Mouse (Mus musculus): ENCODE results near the gene Nebl. TPM values are rescaled to one million over a fixed set of nuclear protein-coding genes. Genes with fewer than 3 reads are reported as not detected.

Nebl gene
- polyA plus RNA-seq, 1 experiment from 2014 or later: 0.22 TPM

- no peaks in the 10 kb centered on the region for H3K9me3 ChIP-seq (replicated peaks; ENCODE audit: control insufficient read depth, low read length)
- H3K27ac ChIP-seq (ENCODE audit: low read length): no peak overlapping the region
- no peak overlapping the region for H3K4me2 ChIP-seq (ENCODE audit: low read depth, low read length)
- H3K4me1 ChIP-seq (ENCODE audit: control insufficient read depth, low read depth, low read length): no peaks in the 10 kb centered on the region
- WGBS (ENCODE audit: insufficient replicate concordance): 44% methylated on average over 3 of the region's 3 CpGs
- H3K36me3 ChIP-seq (ENCODE audit: control insufficient read depth, insufficient read depth): no peaks in the 10 kb centered on the region
- no peak for ATAC-seq (ENCODE audit: low read depth)
- H3K4me3 ChIP-seq (ENCODE audit: low read depth, low read length): no peak overlapping the region
- H3K9ac ChIP-seq (ENCODE audit: low read depth, low read length): no peak overlapping the region
- H3K27me3 ChIP-seq (ENCODE audit: control insufficient read depth, insufficient read depth, low read depth, low read length): no peaks in the 10 kb centered on the region
Measured at GRCm38 (mm10) chr2:17610259-17610658, 121.0 kb downstream of the Nebl start.

GRCm38 (mm10) chr2:17603573-17603972, 127.7 kb downstream of the Nebl start:
- ATAC-seq (ENCODE audit: low read depth): no peak
- Histone ChIP-seq H3K4me3 (ENCODE audit: low read depth, low read length) (no peak overlapping the region), H3K36me3 (ENCODE audit: control insufficient read depth, insufficient read depth) (no peaks in the 10 kb centered on the region), H3K9ac (ENCODE audit: low read depth, low read length) (no peak overlapping the region), H3K27ac (ENCODE audit: low read length) (no peak overlapping the region), H3K4me1 (ENCODE audit: control insufficient read depth, low read depth, low read length) (no peaks in the 10 kb centered on the region), H3K9me3 (replicated peaks; ENCODE audit: control insufficient read depth, low read length) (no peaks in the 10 kb centered on the region), H3K4me2 (ENCODE audit: low read depth, low read length) (no peak overlapping the region), H3K27me3 (ENCODE audit: control insufficient read depth, insufficient read depth, low read depth, low read length) (no peaks in the 10 kb centered on the region)
- 49% methylated on average over 4 of the region's 4 CpGs for WGBS (ENCODE audit: insufficient replicate concordance)

- WGBS (ENCODE audit: insufficient replicate concordance): 49% methylated on average over 2 of the region's 2 CpGs
- no peaks in the 10 kb centered on the region for H3K9me3 ChIP-seq (replicated peaks; ENCODE audit: control insufficient read depth, low read length)
- H3K4me1 ChIP-seq (ENCODE audit: control insufficient read depth, low read depth, low read length): no peaks in the 10 kb centered on the region
- no peak overlapping the region for H3K4me2 ChIP-seq (ENCODE audit: low read depth, low read length)
- no peak for ATAC-seq (ENCODE audit: low read depth)
- no peaks in the 10 kb centered on the region for H3K27me3 ChIP-seq (ENCODE audit: control insufficient read depth, insufficient read depth, low read depth, low read length)
- no peak overlapping the region for H3K27ac ChIP-seq (ENCODE audit: low read length)
- H3K9ac ChIP-seq (ENCODE audit: low read depth, low read length): no peak overlapping the region
- no peaks in the 10 kb centered on the region for H3K36me3 ChIP-seq (ENCODE audit: control insufficient read depth, insufficient read depth)
- no peak overlapping the region for H3K4me3 ChIP-seq (ENCODE audit: low read depth, low read length)
Measured at GRCm38 (mm10) chr2:17600652-17601051, 130.6 kb downstream of the Nebl start.

DNA sequence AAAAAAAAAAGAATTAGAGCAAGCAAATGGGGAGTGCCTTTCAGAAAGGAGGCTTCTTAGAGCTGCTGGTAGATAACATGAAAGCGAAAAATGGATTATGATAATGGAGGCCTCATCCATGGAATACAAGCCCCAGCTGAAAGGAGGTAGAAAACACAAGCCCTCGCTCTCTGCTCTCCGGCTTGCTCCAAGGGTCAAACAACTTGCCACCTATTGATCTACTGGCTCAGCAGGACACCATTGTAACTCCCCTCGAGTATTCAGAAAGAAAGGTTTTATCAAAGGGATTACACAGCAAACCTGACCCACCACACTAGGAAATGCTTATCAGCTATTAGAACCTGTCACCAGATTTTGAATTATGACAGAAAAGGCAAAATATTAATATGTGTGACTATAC, 131.4 kb downstream of the Nebl start:
- Histone ChIP-seq H3K4me2 (ENCODE audit: low read depth, low read length) (no peak overlapping the region), H3K27me3 (ENCODE audit: control insufficient read depth, insufficient read depth, low read depth, low read length) (no peaks in the 10 kb centered on the region), H3K36me3 (ENCODE audit: control insufficient read depth, insufficient read depth) (no peaks in the 10 kb centered on the region), H3K9me3 (replicated peaks; ENCODE audit: control insufficient read depth, low read length) (no peaks in the 10 kb centered on the region), H3K4me1 (ENCODE audit: control insufficient read depth, low read depth, low read length) (no peaks in the 10 kb centered on the region), H3K4me3 (ENCODE audit: low read depth, low read length) (no peak overlapping the region), H3K27ac (ENCODE audit: low read length) (no peak overlapping the region), H3K9ac (ENCODE audit: low read depth, low read length) (no peak overlapping the region)
- ATAC-seq (ENCODE audit: low read depth): no peak
- WGBS (ENCODE audit: insufficient replicate concordance): 46% methylated on average over 4 of the region's 4 CpGs

GRCm38 (mm10) chr2:17597932-17598331, 133.3 kb downstream of the Nebl start:
- H3K4me3 ChIP-seq (ENCODE audit: low read depth, low read length): no peak overlapping the region
- H3K27ac ChIP-seq (ENCODE audit: low read length): no peak overlapping the region
- H3K9ac ChIP-seq (ENCODE audit: low read depth, low read length): no peak overlapping the region
- 30% methylated on average over 2 of the region's 2 CpGs for WGBS (ENCODE audit: insufficient replicate concordance)
- H3K27me3 ChIP-seq (ENCODE audit: control insufficient read depth, insufficient read depth, low read depth, low read length): no peaks in the 10 kb centered on the region
- ATAC-seq (ENCODE audit: low read depth): no peak
- H3K36me3 ChIP-seq (ENCODE audit: control insufficient read depth, insufficient read depth): no peaks in the 10 kb centered on the region
- H3K4me1 ChIP-seq (ENCODE audit: control insufficient read depth, low read depth, low read length): no peaks in the 10 kb centered on the region
- H3K4me2 ChIP-seq (ENCODE audit: low read depth, low read length): no peak overlapping the region
- no peaks in the 10 kb centered on the region for H3K9me3 ChIP-seq (replicated peaks; ENCODE audit: control insufficient read depth, low read length)

GRCm38 (mm10) chr2:17589669-17590068, 141.6 kb downstream of the Nebl start:
- no peaks in the 10 kb centered on the region for H3K36me3 ChIP-seq (ENCODE audit: control insufficient read depth, insufficient read depth)
- no peaks in the 10 kb centered on the region for H3K27me3 ChIP-seq (ENCODE audit: control insufficient read depth, insufficient read depth, low read depth, low read length)
- ATAC-seq (ENCODE audit: low read depth): peak; percentile 63
- no peaks in the 10 kb centered on the region for H3K9me3 ChIP-seq (replicated peaks; ENCODE audit: control insufficient read depth, low read length)
- no peak overlapping the region for H3K27ac ChIP-seq (ENCODE audit: low read length)
- H3K4me1 ChIP-seq (ENCODE audit: control insufficient read depth, low read depth, low read length): no peaks in the 10 kb centered on the region
- H3K4me3 ChIP-seq (ENCODE audit: low read depth, low read length): no peak overlapping the region
- no peak overlapping the region for H3K4me2 ChIP-seq (ENCODE audit: low read depth, low read length)
- H3K9ac ChIP-seq (ENCODE audit: low read depth, low read length): no peak overlapping the region
- 51% methylated on average over 3 of the region's 3 CpGs for WGBS (ENCODE audit: insufficient replicate concordance)

DNA sequence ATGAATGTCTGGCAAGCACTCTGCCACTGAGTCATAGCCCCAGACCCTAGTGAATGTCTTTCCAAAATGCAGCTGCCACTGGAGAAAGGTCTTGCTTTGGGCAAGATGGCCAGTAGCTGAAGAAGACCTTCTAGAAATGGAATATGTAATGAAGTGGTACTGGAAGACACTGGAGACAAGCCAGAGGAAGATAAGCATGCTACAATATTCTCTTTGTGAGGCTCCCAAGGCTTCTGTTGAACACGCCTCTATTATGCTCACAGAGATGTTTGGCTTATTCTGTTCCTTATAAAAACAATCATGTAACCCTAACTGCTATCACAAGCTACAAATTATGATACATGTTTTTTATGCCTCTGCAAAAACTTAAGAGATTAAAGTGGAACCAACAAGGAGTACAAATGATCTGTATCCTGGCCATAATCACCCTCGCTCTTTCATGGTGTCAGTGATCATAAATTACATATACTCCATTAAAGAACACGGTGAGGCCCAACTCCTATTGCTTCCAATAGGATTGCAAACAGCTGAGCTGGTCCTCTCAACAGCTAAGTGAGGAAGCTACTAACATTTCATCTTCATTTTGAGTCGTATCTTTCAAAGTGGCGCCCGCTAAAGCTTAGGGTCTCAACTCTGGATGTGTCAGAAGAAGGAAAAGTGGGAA, 145.8 kb downstream of the Nebl start:
- WGBS (ENCODE audit: insufficient replicate concordance): 68% methylated on average over 6 of the region's 6 CpGs
- no peak overlapping the region for H3K27ac ChIP-seq (ENCODE audit: low read length)
- no peak overlapping the region for H3K4me3 ChIP-seq (ENCODE audit: low read depth, low read length)
- no peaks in the 10 kb centered on the region for H3K4me1 ChIP-seq (ENCODE audit: control insufficient read depth, low read depth, low read length)
- no peaks in the 10 kb centered on the region for H3K36me3 ChIP-seq (ENCODE audit: control insufficient read depth, insufficient read depth)
- no peak overlapping the region for H3K9ac ChIP-seq (ENCODE audit: low read depth, low read length)
- no peak for ATAC-seq (ENCODE audit: low read depth)
- H3K4me2 ChIP-seq (ENCODE audit: low read depth, low read length): no peak overlapping the region
- no peaks in the 10 kb centered on the region for H3K27me3 ChIP-seq (ENCODE audit: control insufficient read depth, insufficient read depth, low read depth, low read length)
- no peaks in the 10 kb centered on the region for H3K9me3 ChIP-seq (replicated peaks; ENCODE audit: control insufficient read depth, low read length)

- Histone ChIP-seq H3K27me3 (ENCODE audit: control insufficient read depth, insufficient read depth, low read depth, low read length) (no peaks in the 10 kb centered on the region), H3K9me3 (replicated peaks; ENCODE audit: control insufficient read depth, low read length) (no peaks in the 10 kb centered on the region), H3K9ac (ENCODE audit: low read depth, low read length) (no peak overlapping the region), H3K4me1 (ENCODE audit: control insufficient read depth, low read depth, low read length) (no peaks in the 10 kb centered on the region), H3K36me3 (ENCODE audit: control insufficient read depth, insufficient read depth) (no peaks in the 10 kb centered on the region), H3K4me2 (ENCODE audit: low read depth, low read length) (no peak overlapping the region), H3K27ac (ENCODE audit: low read length) (no peak overlapping the region), H3K4me3 (ENCODE audit: low read depth, low read length) (no peak overlapping the region)
- ATAC-seq (ENCODE audit: low read depth): no peak
- 43% methylated on average over 3 of the region's 3 CpGs for WGBS (ENCODE audit: insufficient replicate concordance)
Measured at GRCm38 (mm10) chr2:17575648-17576047, 155.6 kb downstream of the Nebl start.

DNA sequence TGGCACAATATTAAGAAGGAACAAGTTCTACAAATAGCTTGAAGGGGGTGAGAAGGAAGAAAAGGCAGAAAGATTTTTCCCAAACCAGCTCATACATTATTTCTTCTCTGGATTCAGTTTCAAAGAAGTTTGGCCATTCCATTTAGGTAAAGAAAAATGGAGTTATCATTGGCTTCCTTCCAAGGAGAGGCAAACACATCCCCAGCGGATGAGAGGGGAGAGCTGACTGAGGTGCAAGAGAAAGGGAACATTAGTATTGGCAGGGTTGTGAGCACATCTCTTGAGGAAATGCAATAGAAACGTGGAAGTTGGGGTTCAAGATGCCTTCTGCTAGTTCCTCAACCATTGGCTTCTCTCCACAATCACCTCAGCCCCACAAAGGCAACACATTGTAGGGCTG, 159.5 kb downstream of the Nebl start:
- Histone ChIP-seq H3K36me3 (ENCODE audit: control insufficient read depth, insufficient read depth) (no peaks in the 10 kb centered on the region), H3K9me3 (replicated peaks; ENCODE audit: control insufficient read depth, low read length) (no peaks in the 10 kb centered on the region), H3K27ac (ENCODE audit: low read length) (no peak overlapping the region), H3K27me3 (ENCODE audit: control insufficient read depth, insufficient read depth, low read depth, low read length) (no peaks in the 10 kb centered on the region), H3K4me3 (ENCODE audit: low read depth, low read length) (no peak overlapping the region), H3K4me1 (ENCODE audit: control insufficient read depth, low read depth, low read length) (no peaks in the 10 kb centered on the region), H3K4me2 (ENCODE audit: low read depth, low read length) (no peak overlapping the region), H3K9ac (ENCODE audit: low read depth, low read length) (no peak overlapping the region)
- no peak for ATAC-seq (ENCODE audit: low read depth)
- WGBS (ENCODE audit: insufficient replicate concordance): 39% methylated on average over 2 of the region's 2 CpGs

All from liver, embryonic 16.5 days (tissue).